Mouse (Mus musculus) kidney, adult 2 months (tissue): Measurements from ENCODE around the gene Psmc4.

Source experiments
- CTCF ChIP-seq: fragments of 200-500 bp; conservative IDR thresholded peaks from 2 replicates; pipeline ENCODE4 v1.5.1; 2011; ENCODE audit warnings: low read depth, mild to moderate bottlenecking, control low read depth, low read length, moderate library complexity, mixed read lengths; ENCODE audit not compliant: insufficient read depth, insufficient read length
- POLR2A ChIP-seq: fragments of 200-500 bp; IDR thresholded peaks from one replicate; pipeline ENCODE4 v1.6.1; 2011; ENCODE audit warnings: low read depth, low read length, control low read depth

- TF ChIP-seq CTCF (no peak; the same call in 1 of the 2 replicates), POLR2A (no peak)
These were observed 10.1 kb upstream of the Psmc4 start for GRCm38 (mm10) chr7:28059972-28060371.
